Mouse (Mus musculus) kidney, adult 2 months (tissue): ENCODE measurements at regions not wholly inside any gene's neighbourhood (a gene's known extent, or its start where the extent isn't known, plus 50 kb on each side); places are given as distances from the start of the nearest gene placed in this dataset.

Experiments used
- DNase-seq: peaks from one replicate; pipeline ENCODE4 v3.0.0; 2021
- H3K27ac ChIP-seq: fragments of 200-500 bp; 2 replicates; pipeline ENCODE4 v1.5.1; 2012; ENCODE audit warnings: low read depth, low read length, control low read depth, inconsistent platforms; ENCODE audit not compliant: insufficient read depth
- H3K27me3 ChIP-seq: fragments of 200-500 bp; replicated peaks from 2 replicates; pipeline ENCODE4 v1.6.1; 2012; ENCODE audit warnings: mild to moderate bottlenecking, moderate library complexity, low read length, inconsistent platforms; ENCODE audit not compliant: control insufficient read depth, insufficient read depth
- H3K36me3 ChIP-seq: fragments of 200-500 bp; 2 replicates; pipeline ENCODE4 v1.6.1; 2012; ENCODE audit warnings: mild to moderate bottlenecking, moderate library complexity, low read length, inconsistent platforms; ENCODE audit not compliant: control insufficient read depth, insufficient read depth
- H3K4me1 ChIP-seq: fragments of 200-500 bp; 2 replicates; pipeline ENCODE4 v1.6.1; 2011; ENCODE audit warnings: low read length; ENCODE audit not compliant: control insufficient read depth, insufficient read depth
- H3K4me3 ChIP-seq: fragments of 200-500 bp; 2 replicates; pipeline ENCODE4 v1.5.1; 2011; ENCODE audit warnings: mild to moderate bottlenecking, low read depth, low read length, control low read depth; ENCODE audit not compliant: insufficient read depth
- CTCF ChIP-seq: fragments of 200-500 bp; conservative IDR thresholded peaks from 2 replicates; pipeline ENCODE4 v1.5.1; 2011; ENCODE audit warnings: low read depth, mild to moderate bottlenecking, control low read depth, low read length, moderate library complexity, mixed read lengths; ENCODE audit not compliant: insufficient read depth, insufficient read length
- POLR2A ChIP-seq: fragments of 200-500 bp; IDR thresholded peaks from one replicate; pipeline ENCODE4 v1.6.1; 2011; ENCODE audit warnings: low read depth, low read length, control low read depth
- WGBS: fragments of 180-500 bp; shearing (Covaris S2); methylation state at CpG from one replicate; pipeline ENCODE4 v1.1.7; 2018; 5-methylcytosine and 5-hydroxymethylcytosine counted together

GRCm38 (mm10) chr12:79965471-79966288, 147.1 kb downstream of the Zfp36l1 start:
- no peaks in the 10 kb centered on the region for H3K36me3 ChIP-seq
- DNase-seq, result peak; percentile 22
- peak overlapping the region; percentile 40; the same call in 1 of the 2 replicates for H3K27ac ChIP-seq
- H3K4me3 ChIP-seq, result peak overlapping the region; percentile 46
- no peak for TF ChIP-seq POLR2A
- no peak for TF ChIP-seq CTCF
- no peaks in the 10 kb centered on the region for H3K27me3 ChIP-seq
- 15% methylated on average over 46 of the region's 46 CpGs for WGBS
- peaks cover 16% of the 10 kb centered on the region for H3K4me1 ChIP-seq

- Histone ChIP-seq H3K4me3 (no peak overlapping the region), H3K4me1 (peaks cover 4% of the 10 kb centered on the region; the same call in 1 of the 2 replicates), H3K27ac (no peak overlapping the region; the same call in 1 of the 2 replicates), H3K36me3 (no peaks in the 10 kb centered on the region), H3K27me3 (no peaks in the 10 kb centered on the region)
- no peak for TF ChIP-seq CTCF
- no peak for TF ChIP-seq POLR2A
- WGBS, result 77% methylated on average over 9 of the region's 9 CpGs
- DNase-seq, result peak; percentile 36
These were observed 149.3 kb downstream of the Zfp36l1 start for GRCm38 (mm10) chr12:79963443-79964025.

GRCm38 (mm10) chr12:79962649-79963236, 150.1 kb downstream of the Zfp36l1 start:
- Histone ChIP-seq H3K4me3 (no peak overlapping the region), H3K27me3 (no peaks in the 10 kb centered on the region), H3K27ac (no peak overlapping the region), H3K36me3 (no peaks in the 10 kb centered on the region), H3K4me1 (peaks cover 4% of the 10 kb centered on the region; the same call in 1 of the 2 replicates)
- WGBS, result 90% methylated on average over 11 of the region's 11 CpGs
- DNase-seq, result no peak
- TF ChIP-seq CTCF (no peak), POLR2A (no peak)

GRCm38 (mm10) chr12:79961881-79962280, 150.9 kb downstream of the Zfp36l1 start:
- DNase-seq, result no peak
- Histone ChIP-seq H3K27me3 (no peaks in the 10 kb centered on the region), H3K36me3 (no peaks in the 10 kb centered on the region), H3K27ac (no peak overlapping the region), H3K4me1 (peaks cover 4% of the 10 kb centered on the region; the same call in 1 of the 2 replicates), H3K4me3 (no peak overlapping the region)
- TF ChIP-seq POLR2A (no peak), CTCF (no peak)
- 84% methylated on average over 4 of the region's 4 CpGs for WGBS

GRCm38 (mm10) chr12:79961076-79961475, 151.7 kb downstream of the Zfp36l1 start:
- TF ChIP-seq CTCF (no peak), POLR2A (no peak)
- 92% methylated on average over 6 of the region's 6 CpGs for WGBS

GRCm38 (mm10) chr12:79960446-79960845, 152.4 kb downstream of the Zfp36l1 start:
- H3K36me3 ChIP-seq, result no peaks in the 10 kb centered on the region
- DNase-seq, result no peak
- peaks cover 4% of the 10 kb centered on the region; the same call in 1 of the 2 replicates for H3K4me1 ChIP-seq
- TF ChIP-seq CTCF, result no peak
- no peak for TF ChIP-seq POLR2A
- 88% methylated on average over 4 of the region's 4 CpGs for WGBS
- no peak overlapping the region for H3K27ac ChIP-seq
- H3K4me3 ChIP-seq, result no peak overlapping the region
- H3K27me3 ChIP-seq, result no peaks in the 10 kb centered on the region

More at GRCm38 (mm10) chr12:79961076-79961475, 151.7 kb downstream of the Zfp36l1 start:
- no peak overlapping the region for H3K27ac ChIP-seq
- H3K4me1 ChIP-seq, result peaks cover 4% of the 10 kb centered on the region; the same call in 1 of the 2 replicates
- no peaks in the 10 kb centered on the region for H3K27me3 ChIP-seq
- H3K4me3 ChIP-seq, result no peak overlapping the region
- DNase-seq, result no peak
- no peaks in the 10 kb centered on the region for H3K36me3 ChIP-seq
